Mouse (Mus musculus): ENCODE measurements around the gene Ash1l. TPM values are rescaled to one million over a fixed set of nuclear protein-coding genes. Genes with fewer than 3 reads are reported as not detected.

Ash1l gene
- total RNA-seq, 1 experiment, result 11.2 TPM

DNA sequence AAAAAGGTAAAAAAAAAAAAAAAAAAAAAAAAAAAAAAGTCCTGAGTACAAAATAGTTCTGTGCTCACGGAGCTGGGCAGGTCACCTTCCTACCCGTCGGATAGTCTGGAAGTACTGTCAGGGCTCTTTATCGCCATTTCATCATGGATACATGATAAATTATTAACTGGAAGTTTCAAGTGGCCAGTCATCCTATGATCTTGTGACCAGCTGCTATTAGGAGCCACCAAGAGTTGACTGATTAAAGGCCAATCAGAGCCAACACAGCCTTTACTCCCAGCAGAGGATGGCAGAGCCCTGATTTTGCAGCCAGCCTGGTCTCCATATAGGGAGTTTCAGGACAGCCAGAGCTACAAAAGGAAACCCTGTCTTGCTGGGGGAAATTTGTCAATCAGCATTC lies 162.6 kb downstream of the Ash1l start:
- TF ChIP-seq MAFK (IDR thresholded peaks at IDR 0.05; ENCODE audit: insufficient read depth, low read depth, low read length) (no peak), ZNF384 (IDR thresholded peaks at IDR 0.05; ENCODE audit: low read depth, low read length) (no peak), ZC3H11A (IDR thresholded peaks at IDR 0.05; ENCODE audit: borderline replicate concordance, low read depth, low read length) (no peak), HCFC1 (IDR thresholded peaks at IDR 0.05; ENCODE audit: borderline replicate concordance, insufficient read depth, low read length) (no peak), CHD2 (IDR thresholded peaks at IDR 0.05; ENCODE audit: low read depth, low read length) (no peak)
- H3K36me3 ChIP-seq (ENCODE audit: control insufficient read depth, insufficient read depth, low read length, poor library complexity, severe bottlenecking), result no peaks in the 10 kb centered on the region
- no peaks in the 10 kb centered on the region for H3K9me3 ChIP-seq (ENCODE audit: control insufficient read depth, insufficient read depth, low read depth, low read length)
- H3K4me1 ChIP-seq (ENCODE audit: control insufficient read depth in 2 of 2, insufficient read depth in 2 of 2, low read length in 2 of 2, poor library complexity in 1 of 2), result no peaks in the 10 kb centered on the region; a peak in 1 of 4 replicates
- H3K27ac ChIP-seq (ENCODE audit: insufficient read depth, low read depth, low read length, poor library complexity, severe bottlenecking), result no peak overlapping the region
- DNase-seq (ENCODE audit: low read depth, low spot score), result no peak
- in situ Hi-C loops (cut with MboI; ENCODE audit: low sequenced_read_pairs in 2 of 2, unreplicated experiment in 2 of 2), result no loop called here
- no peak overlapping the region for H3K4me3 ChIP-seq (ENCODE audit: insufficient read depth in 1 of 2, low read depth in 1 of 2, low read length in 2 of 2, poor library complexity in 1 of 2, severe bottlenecking in 1 of 2)
- no peak overlapping the region for H3K9ac ChIP-seq (ENCODE audit: insufficient read depth, low read depth, low read length, poor library complexity, severe bottlenecking)

DNA sequence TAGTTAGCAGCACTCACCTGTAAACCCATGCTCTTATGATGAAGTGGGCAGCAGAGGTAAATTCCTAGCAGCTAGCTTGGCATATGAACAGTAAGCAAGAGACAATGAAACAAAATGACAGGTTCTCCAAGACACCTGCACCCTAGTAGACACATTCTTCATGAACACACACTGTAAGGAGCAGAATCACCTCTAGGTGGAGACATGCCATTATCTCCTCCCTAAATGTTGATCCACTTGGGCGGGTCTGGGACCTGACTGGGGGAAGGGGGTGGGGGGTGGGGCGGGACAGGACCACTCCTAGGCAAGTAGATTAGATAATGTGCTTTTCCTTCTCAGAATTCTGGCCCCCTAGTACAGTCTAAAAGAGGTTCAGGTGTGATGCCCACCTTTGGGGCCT lies 165.1 kb downstream of the Ash1l start:
- Histone ChIP-seq H3K4me3 (ENCODE audit: insufficient read depth in 1 of 2, low read depth in 1 of 2, low read length in 2 of 2, poor library complexity in 1 of 2, severe bottlenecking in 1 of 2) (no peak overlapping the region), H3K9ac (ENCODE audit: insufficient read depth, low read depth, low read length, poor library complexity, severe bottlenecking) (no peak overlapping the region), H3K27ac (ENCODE audit: insufficient read depth, low read depth, low read length, poor library complexity, severe bottlenecking) (no peak overlapping the region), H3K9me3 (ENCODE audit: control insufficient read depth, insufficient read depth, low read depth, low read length) (no peaks in the 10 kb centered on the region), H3K36me3 (ENCODE audit: control insufficient read depth, insufficient read depth, low read length, poor library complexity, severe bottlenecking) (no peaks in the 10 kb centered on the region), H3K4me1 (ENCODE audit: control insufficient read depth in 2 of 2, insufficient read depth in 2 of 2, low read length in 2 of 2, poor library complexity in 1 of 2) (no peaks in the 10 kb centered on the region; a peak in 1 of 4 replicates)
- in situ Hi-C loops (cut with MboI; ENCODE audit: low sequenced_read_pairs in 2 of 2, unreplicated experiment in 2 of 2), result no loop called here
- no peak for TF ChIP-seq CHD2 (IDR thresholded peaks at IDR 0.05; ENCODE audit: low read depth, low read length)
- no peak for TF ChIP-seq MAFK (IDR thresholded peaks at IDR 0.05; ENCODE audit: insufficient read depth, low read depth, low read length)
- TF ChIP-seq ZC3H11A (IDR thresholded peaks at IDR 0.05; ENCODE audit: borderline replicate concordance, low read depth, low read length), result no peak
- no peak for TF ChIP-seq ZNF384 (IDR thresholded peaks at IDR 0.05; ENCODE audit: low read depth, low read length)
- TF ChIP-seq HCFC1 (IDR thresholded peaks at IDR 0.05; ENCODE audit: borderline replicate concordance, insufficient read depth, low read length), result no peak
- no peak for DNase-seq (ENCODE audit: low read depth, low spot score)

DNA sequence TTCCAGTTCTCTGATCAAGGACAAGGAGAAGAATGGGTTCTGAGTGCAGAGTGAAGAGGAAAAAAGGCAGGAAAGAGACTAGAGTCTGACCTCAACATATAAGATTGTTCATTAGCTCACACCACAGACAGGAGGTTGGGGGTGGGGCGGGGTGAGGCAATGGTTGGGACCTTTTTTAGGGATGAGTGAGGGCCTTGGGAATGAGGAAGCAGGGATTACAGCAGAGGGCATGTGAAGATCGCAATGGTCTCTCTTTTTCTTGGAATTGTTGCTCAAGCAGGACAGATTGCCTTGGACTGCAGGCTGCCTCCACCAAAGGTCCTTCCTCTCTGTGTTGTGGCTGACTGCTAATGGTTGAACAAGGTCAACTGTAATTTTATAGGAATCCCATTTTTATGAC lies 172.9 kb downstream of the Ash1l start:
- H3K27ac ChIP-seq (ENCODE audit: insufficient read depth, low read depth, low read length, poor library complexity, severe bottlenecking), result no peak overlapping the region
- no peaks in the 10 kb centered on the region for H3K36me3 ChIP-seq (ENCODE audit: control insufficient read depth, insufficient read depth, low read length, poor library complexity, severe bottlenecking)
- no peak for DNase-seq (ENCODE audit: low read depth, low spot score)
- H3K4me3 ChIP-seq (ENCODE audit: insufficient read depth in 1 of 2, low read depth in 1 of 2, low read length in 2 of 2, poor library complexity in 1 of 2, severe bottlenecking in 1 of 2), result no peak overlapping the region
- H3K9me3 ChIP-seq (ENCODE audit: control insufficient read depth, insufficient read depth, low read depth, low read length), result no peaks in the 10 kb centered on the region
- in situ Hi-C loops (cut with MboI; ENCODE audit: low sequenced_read_pairs in 2 of 2, unreplicated experiment in 2 of 2), result no loop called here
- no peaks in the 10 kb centered on the region for H3K4me1 ChIP-seq (ENCODE audit: control insufficient read depth in 2 of 2, insufficient read depth in 2 of 2, low read length in 2 of 2, poor library complexity in 1 of 2)
- no peak for TF ChIP-seq HCFC1 (IDR thresholded peaks at IDR 0.05; ENCODE audit: borderline replicate concordance, insufficient read depth, low read length)
- TF ChIP-seq ZNF384 (IDR thresholded peaks at IDR 0.05; ENCODE audit: low read depth, low read length), result no peak
- no peak for TF ChIP-seq MAFK (IDR thresholded peaks at IDR 0.05; ENCODE audit: insufficient read depth, low read depth, low read length)
- no peak for TF ChIP-seq ZC3H11A (IDR thresholded peaks at IDR 0.05; ENCODE audit: borderline replicate concordance, low read depth, low read length)
- no peak for TF ChIP-seq CHD2 (IDR thresholded peaks at IDR 0.05; ENCODE audit: low read depth, low read length)
- H3K9ac ChIP-seq (ENCODE audit: insufficient read depth, low read depth, low read length, poor library complexity, severe bottlenecking), result no peak overlapping the region

DNA sequence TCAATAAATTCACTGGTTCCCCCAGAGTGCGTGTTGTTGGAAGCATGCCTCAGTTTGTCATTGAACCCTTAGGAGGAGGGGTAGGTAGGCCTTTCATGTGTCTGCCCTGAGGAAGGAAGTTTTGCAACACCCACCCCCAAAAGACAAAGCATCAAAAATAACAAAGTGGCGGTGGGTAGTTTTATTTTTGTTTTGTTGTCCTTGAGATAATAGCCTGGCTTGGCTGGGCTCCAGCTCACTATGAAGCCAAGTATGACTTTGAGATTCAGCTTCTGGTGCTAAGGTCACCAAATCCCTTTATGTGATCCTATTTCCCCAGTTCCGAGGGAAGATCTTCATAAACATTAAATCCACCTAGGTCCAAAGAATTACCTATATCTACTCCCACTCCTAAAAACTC lies 173.8 kb downstream of the Ash1l start:
- in situ Hi-C loops (cut with MboI; ENCODE audit: low sequenced_read_pairs in 2 of 2, unreplicated experiment in 2 of 2), result no loop called here
- no peak for TF ChIP-seq MAFK (IDR thresholded peaks at IDR 0.05; ENCODE audit: insufficient read depth, low read depth, low read length)
- no peak for TF ChIP-seq CHD2 (IDR thresholded peaks at IDR 0.05; ENCODE audit: low read depth, low read length)
- TF ChIP-seq ZC3H11A (IDR thresholded peaks at IDR 0.05; ENCODE audit: borderline replicate concordance, low read depth, low read length), result no peak
- no peak for TF ChIP-seq HCFC1 (IDR thresholded peaks at IDR 0.05; ENCODE audit: borderline replicate concordance, insufficient read depth, low read length)
- no peak for TF ChIP-seq ZNF384 (IDR thresholded peaks at IDR 0.05; ENCODE audit: low read depth, low read length)
- no peak overlapping the region for H3K27ac ChIP-seq (ENCODE audit: insufficient read depth, low read depth, low read length, poor library complexity, severe bottlenecking)
- no peak overlapping the region for H3K9ac ChIP-seq (ENCODE audit: insufficient read depth, low read depth, low read length, poor library complexity, severe bottlenecking)
- H3K36me3 ChIP-seq (ENCODE audit: control insufficient read depth, insufficient read depth, low read length, poor library complexity, severe bottlenecking), result no peaks in the 10 kb centered on the region
- no peak overlapping the region for H3K4me3 ChIP-seq (ENCODE audit: insufficient read depth in 1 of 2, low read depth in 1 of 2, low read length in 2 of 2, poor library complexity in 1 of 2, severe bottlenecking in 1 of 2)
- H3K4me1 ChIP-seq (ENCODE audit: control insufficient read depth in 2 of 2, insufficient read depth in 2 of 2, low read length in 2 of 2, poor library complexity in 1 of 2), result no peaks in the 10 kb centered on the region
- no peaks in the 10 kb centered on the region for H3K9me3 ChIP-seq (ENCODE audit: control insufficient read depth, insufficient read depth, low read depth, low read length)
- DNase-seq (ENCODE audit: low read depth, low spot score), result no peak

DNA sequence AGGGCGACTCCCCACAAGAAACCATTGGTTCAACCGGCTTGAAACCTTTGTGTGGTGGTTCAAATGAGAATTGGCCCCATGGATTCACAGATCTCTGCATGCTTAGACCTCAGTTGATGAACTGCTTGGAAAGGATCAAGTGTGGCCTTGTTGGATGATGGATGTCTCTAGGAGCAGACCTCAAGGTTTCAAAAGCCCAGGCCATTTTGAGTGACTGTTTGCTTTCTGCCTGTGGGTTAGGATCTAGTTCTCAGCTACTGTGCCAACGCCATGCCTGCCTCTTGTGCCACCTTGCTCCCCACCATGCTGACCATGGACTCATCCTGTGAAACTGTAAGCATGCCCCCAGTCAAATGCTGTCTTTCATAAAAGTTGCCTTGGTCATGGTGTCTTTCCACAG lies 175.6 kb downstream of the Ash1l start:
- no peak overlapping the region for H3K4me3 ChIP-seq (ENCODE audit: insufficient read depth in 1 of 2, low read depth in 1 of 2, low read length in 2 of 2, poor library complexity in 1 of 2, severe bottlenecking in 1 of 2)
- H3K9ac ChIP-seq (ENCODE audit: insufficient read depth, low read depth, low read length, poor library complexity, severe bottlenecking), result no peak overlapping the region
- no peak for DNase-seq (ENCODE audit: low read depth, low spot score)
- H3K36me3 ChIP-seq (ENCODE audit: control insufficient read depth, insufficient read depth, low read length, poor library complexity, severe bottlenecking), result no peaks in the 10 kb centered on the region
- in situ Hi-C loops (cut with MboI; ENCODE audit: low sequenced_read_pairs in 2 of 2, unreplicated experiment in 2 of 2), result no loop called here
- H3K4me1 ChIP-seq (ENCODE audit: control insufficient read depth in 2 of 2, insufficient read depth in 2 of 2, low read length in 2 of 2, poor library complexity in 1 of 2), result no peaks in the 10 kb centered on the region
- H3K9me3 ChIP-seq (ENCODE audit: control insufficient read depth, insufficient read depth, low read depth, low read length), result no peaks in the 10 kb centered on the region
- H3K27ac ChIP-seq (ENCODE audit: insufficient read depth, low read depth, low read length, poor library complexity, severe bottlenecking), result no peak overlapping the region
- TF ChIP-seq ZNF384 (IDR thresholded peaks at IDR 0.05; ENCODE audit: low read depth, low read length), result no peak

Other genes with a start within 250 kb of the Ash1l start
- gene Rit1, start 233.8 kb upstream of the Ash1l start, total RNA-seq (2012; rRNA removed), result 10.7 and 18.3 TPM in 2 replicates
- 12.4 and 13.9 TPM in 2 replicates for gene Syt11, start 175.5 kb upstream of the Ash1l start, total RNA-seq (2012; rRNA removed)
- 56.3 and 58.0 TPM in 2 replicates for gene Gon4l, start 115.4 kb upstream of the Ash1l start, total RNA-seq (2012; rRNA removed)
- gene Msto1, start 36.6 kb upstream of the Ash1l start, total RNA-seq (2012; rRNA removed), result 74.5 and 78.3 TPM in 2 replicates
- gene Dap3, start 559 bp downstream of the Ash1l start, total RNA-seq (2012; rRNA removed), result 168 and 185 TPM in 2 replicates
- 13.3 and 14.6 TPM in 2 replicates for gene Rusc1, start 142.7 kb downstream of the Ash1l start, total RNA-seq (2012; rRNA removed)
- 0.26 TPM in 1 of 2 replicates, not detected in the other for gene Gm43738, start 150.5 kb downstream of the Ash1l start, total RNA-seq (2012; rRNA removed)
- gene Fdps, start 151.3 kb downstream of the Ash1l start, total RNA-seq (2012; rRNA removed), result 181 and 184 TPM in 2 replicates
- gene Pklr, start 185.5 kb downstream of the Ash1l start, total RNA-seq (2012; rRNA removed), result 0.85 and 0.90 TPM in 2 replicates
- gene Hcn3, start 209.6 kb downstream of the Ash1l start, total RNA-seq (2012; rRNA removed), result 4.0 and 6.0 TPM in 2 replicates
- 42.0 and 60.1 TPM in 2 replicates for gene Clk2, start 214.2 kb downstream of the Ash1l start, total RNA-seq (2012; rRNA removed)
- 83.2 and 102 TPM in 2 replicates for gene Scamp3, start 226.9 kb downstream of the Ash1l start, total RNA-seq (2012; rRNA removed)
- 8.6 and 9.3 TPM in 2 replicates for gene Fam189b, start 232.5 kb downstream of the Ash1l start, total RNA-seq (2012; rRNA removed)

Measured in ES-E14 (cell line).